Mouse (Mus musculus) myocyte (in vitro differentiated cells): ENCODE results near the gene Myoz2. TPM values are rescaled to one million over a fixed set of nuclear protein-coding genes. Genes with fewer than 3 reads are reported as not detected.

Experiments
- H3K27me3 ChIP-seq: one replicate; pipeline ENCODE4 v1.6.1; 2011; ENCODE audit not compliant: control insufficient read depth, insufficient read depth, insufficient read length
- H3K36me3 ChIP-seq: one replicate; pipeline ENCODE4 v1.6.1; 2011; ENCODE audit not compliant: control insufficient read depth, insufficient read depth
- H3K4me2 ChIP-seq: one replicate; pipeline ENCODE4 v1.6.1; 2011; ENCODE audit warnings: low read depth, control low read depth
- H3K4me3 ChIP-seq: one replicate; pipeline ENCODE4 v1.5.1; 2011; ENCODE audit warnings: mild to moderate bottlenecking, control low read depth, moderate library complexity
- H3K79me2 ChIP-seq: one replicate; pipeline ENCODE4 v1.6.1; 2011; ENCODE audit not compliant: control insufficient read depth, insufficient read depth
- H3ac ChIP-seq: one replicate; pipeline ENCODE4 v1.6.1; 2011; ENCODE audit not compliant: control insufficient read depth, insufficient read length
- CEBPB ChIP-seq: IDR thresholded peaks from 2 replicates; pipeline ENCODE4 v1.6.1; 2011; ENCODE audit warnings: mild to moderate bottlenecking, moderate library complexity; ENCODE audit not compliant: poor library complexity, insufficient read depth, severe bottlenecking
- E2F4 ChIP-seq: IDR thresholded peaks from one replicate; pipeline ENCODE4 v1.6.1; 2011; ENCODE audit warnings: mild to moderate bottlenecking, control low read depth, moderate library complexity; ENCODE audit not compliant: insufficient read depth
- MAX ChIP-seq: IDR thresholded peaks from one replicate; pipeline ENCODE4 v1.6.1; 2011; ENCODE audit warnings: low read depth, mild to moderate bottlenecking, control low read depth
- MYOD1 ChIP-seq, 3 experiments: IDR thresholded peaks; one replicate each; pipeline ENCODE4 v1.6.1; 2011; ENCODE audit warnings: control low read depth in 2 of 3, low read depth in 2 of 3, mild to moderate bottlenecking in 2 of 3, moderate library complexity in 1 of 3; ENCODE audit not compliant: insufficient read length in 2 of 3, control insufficient read depth in 1 of 3
- MYOG ChIP-seq, 3 experiments: IDR thresholded peaks; one replicate each; pipeline ENCODE4 v1.6.1; 2011; ENCODE audit warnings: control low read depth in 2 of 3, low read depth in 2 of 3, mild to moderate bottlenecking in 2 of 3; ENCODE audit not compliant: insufficient read length in 2 of 3, control insufficient read depth in 1 of 3, insufficient read depth in 1 of 3
- POLR2A ChIP-seq: IDR thresholded peaks from one replicate; pipeline ENCODE4 v1.6.1; 2011; ENCODE audit warnings: low read depth, mild to moderate bottlenecking, control low read depth, moderate library complexity; ENCODE audit not compliant: insufficient read length
- POLR2AphosphoS2 ChIP-seq: IDR thresholded peaks from one replicate; pipeline ENCODE4 v1.6.1; 2011; ENCODE audit warnings: low read depth, control low read depth; ENCODE audit not compliant: insufficient read length
- REST ChIP-seq: IDR thresholded peaks from one replicate; pipeline ENCODE4 v1.6.1; 2011; ENCODE audit warnings: mild to moderate bottlenecking, control low read depth, moderate library complexity; ENCODE audit not compliant: insufficient read depth, insufficient read length
- SRF ChIP-seq: IDR thresholded peaks from one replicate; pipeline ENCODE4 v1.6.1; 2011; ENCODE audit warnings: low read depth; ENCODE audit not compliant: control insufficient read depth, insufficient read length
- TCF12 ChIP-seq: IDR thresholded peaks from one replicate; pipeline ENCODE4 v1.6.1; 2011; ENCODE audit warnings: mild to moderate bottlenecking, control low read depth; ENCODE audit not compliant: poor library complexity, insufficient read depth, severe bottlenecking
- TCF3 ChIP-seq: IDR thresholded peaks from one replicate; pipeline ENCODE4 v1.6.1; 2011; ENCODE audit warnings: low read depth, control low read depth; ENCODE audit not compliant: insufficient read length
- USF1 ChIP-seq: IDR thresholded peaks from one replicate; pipeline ENCODE4 v1.6.1; 2011; ENCODE audit warnings: low read depth, mild to moderate bottlenecking, control low read depth, moderate library complexity
- polyA plus RNA-seq: library from polyadenylated mRNA; unstranded; fragments of >200 nt; fragmentation: generic; extraction: Trizol; gene quantifications from one replicate; pipeline ENCODE4 v1.2.1, GENCODE M21; 2012; ENCODE audit warnings: missing spikeins

Myoz2 gene
- polyA plus RNA-seq, 1 experiment: 134 TPM

- Histone ChIP-seq H3K36me3 (no peaks in the 10 kb centered on the region), H3K4me3 (no peak overlapping the region), H3K79me2 (no peaks in the 10 kb centered on the region), H3K4me2 (peak overlapping the region; percentile 23), H3ac (no peak overlapping the region), H3K27me3 (no peaks in the 10 kb centered on the region)
- TF ChIP-seq TCF12 (no peak), POLR2AphosphoS2 (no peak), TCF3 (no peak), REST (no peak), USF1 (peak; percentile 76), CEBPB (no peak), SRF (no peak), E2F4 (no peak)
Observed at GRCm38 (mm10) chr3:123018792-123019191, 16.0 kb downstream of the Myoz2 start.

GRCm38 (mm10) chr3:123013476-123013875 lies 21.3 kb downstream of the Myoz2 start:
- H3K4me3 ChIP-seq: no peak overlapping the region
- no peak overlapping the region for H3ac ChIP-seq
- H3K27me3 ChIP-seq: no peaks in the 10 kb centered on the region
- H3K4me2 ChIP-seq: no peak overlapping the region
- H3K36me3 ChIP-seq: no peaks in the 10 kb centered on the region
- H3K79me2 ChIP-seq: no peaks in the 10 kb centered on the region
- TF ChIP-seq TCF12 (no peak), MYOD1 (IDR thresholded peaks at IDR 0.05; ENCODE audit: control insufficient read depth in 1 of 3, insufficient read length in 2 of 3, low read depth in 2 of 3) (no peak)

- TF ChIP-seq TCF12: no peak
- Histone ChIP-seq H3K27me3 (no peaks in the 10 kb centered on the region), H3ac (no peak overlapping the region), H3K4me2 (no peak overlapping the region), H3K36me3 (no peaks in the 10 kb centered on the region), H3K4me3 (no peak overlapping the region), H3K79me2 (no peaks in the 10 kb centered on the region)
Observed at GRCm38 (mm10) chr3:123009417-123009816, 25.4 kb downstream of the Myoz2 start.

- Histone ChIP-seq H3K36me3 (no peaks in the 10 kb centered on the region), H3K4me2 (peak overlapping the region; percentile 30), H3K27me3 (no peaks in the 10 kb centered on the region), H3K79me2 (no peaks in the 10 kb centered on the region), H3K4me3 (no peak overlapping the region), H3ac (no peak overlapping the region)
- TF ChIP-seq MAX: no peak
- no peak for TF ChIP-seq MYOD1 (IDR thresholded peaks at IDR 0.05; ENCODE audit: control insufficient read depth in 1 of 3, insufficient read length in 2 of 3, low read depth in 2 of 3)
- TF ChIP-seq MYOG (IDR thresholded peaks at IDR 0.05; ENCODE audit: control insufficient read depth in 1 of 3, insufficient read depth in 1 of 3, insufficient read length in 2 of 3, low read depth in 2 of 3): no peak
- no peak for TF ChIP-seq CEBPB
Observed at GRCm38 (mm10) chr3:123007386-123007785, 27.4 kb downstream of the Myoz2 start.

- Histone ChIP-seq H3K27me3 (no peaks in the 10 kb centered on the region), H3K79me2 (no peaks in the 10 kb centered on the region), H3K4me2 (no peak overlapping the region), H3K4me3 (no peak overlapping the region), H3K36me3 (no peaks in the 10 kb centered on the region), H3ac (no peak overlapping the region)
- no peak for TF ChIP-seq TCF3
- no peak for TF ChIP-seq SRF
- no peak for TF ChIP-seq TCF12
- no peak for TF ChIP-seq POLR2AphosphoS2
- no peak for TF ChIP-seq E2F4
- TF ChIP-seq POLR2A: no peak
- TF ChIP-seq REST: no peak
- TF ChIP-seq USF1: no peak
- no peak for TF ChIP-seq MYOD1 (IDR thresholded peaks at IDR 0.05; ENCODE audit: control insufficient read depth in 1 of 3, insufficient read length in 2 of 3, low read depth in 2 of 3)
- TF ChIP-seq MYOG (IDR thresholded peaks at IDR 0.05; ENCODE audit: control insufficient read depth in 1 of 3, insufficient read depth in 1 of 3, insufficient read length in 2 of 3, low read depth in 2 of 3): no peak
- no peak for TF ChIP-seq MAX
- no peak for TF ChIP-seq CEBPB
Observed at GRCm38 (mm10) chr3:123001053-123001452, 33.8 kb downstream of the Myoz2 start.

GRCm38 (mm10) chr3:122998511-122998910 lies 36.3 kb downstream of the Myoz2 start:
- Histone ChIP-seq H3ac (no peak overlapping the region), H3K4me2 (no peak overlapping the region)

More at GRCm38 (mm10) chr3:122998511-122998910, 36.3 kb downstream of the Myoz2 start:
- no peaks in the 10 kb centered on the region for H3K36me3 ChIP-seq
- H3K79me2 ChIP-seq: no peaks in the 10 kb centered on the region
- no peaks in the 10 kb centered on the region for H3K27me3 ChIP-seq
- H3K4me3 ChIP-seq: no peak overlapping the region
- TF ChIP-seq TCF3 (no peak), MYOG (IDR thresholded peaks at IDR 0.05; ENCODE audit: control insufficient read depth in 1 of 3, insufficient read depth in 1 of 3, insufficient read length in 2 of 3, low read depth in 2 of 3) (no peak), SRF (no peak), MAX (no peak), MYOD1 (IDR thresholded peaks at IDR 0.05; ENCODE audit: control insufficient read depth in 1 of 3, insufficient read length in 2 of 3, low read depth in 2 of 3) (no peak), TCF12 (no peak), CEBPB (no peak), REST (no peak), POLR2AphosphoS2 (no peak)
